Mouse (Mus musculus) adrenal gland (tissue): ENCODE measurements around the gene Adad1.

Experiments used
- intact Hi-C: fragments of 180-260 bp; cut with DNase I; formaldehyde crosslinking; loops from one replicate; pipeline ENCODE4 v1.15.1; 2025
- long read RNA-seq, 2 experiments: library from polyadenylated mRNA; unstranded; transcript quantifications; one replicate each; pipeline ENCODE4 v2.0.0; 2020; ENCODE audit warnings: borderline replicate concordance in 1 of 2; ENCODE audit not compliant: insufficient replicate concordance in 1 of 2

Gene Adad1
- long read RNA-seq, experiment 1 = 0 reads
- long read RNA-seq, experiment 2 = 0 reads

GRCm38 (mm10) chr3:37063406-37063805 lies at the start of gene Adad1:
TSS of gene Adad1 (plus strand) at chr3:37063527.
- intact Hi-C loops = no loop called here

- intact Hi-C loops = loop anchor here (5.0 kb wide), 1 partner anchor 111 kb away; no protein-coding TSS in a partner anchor
Measured at GRCm38 (mm10) chr3:37037979-37038378, 25.3 kb upstream of the Adad1 start.

DNA sequence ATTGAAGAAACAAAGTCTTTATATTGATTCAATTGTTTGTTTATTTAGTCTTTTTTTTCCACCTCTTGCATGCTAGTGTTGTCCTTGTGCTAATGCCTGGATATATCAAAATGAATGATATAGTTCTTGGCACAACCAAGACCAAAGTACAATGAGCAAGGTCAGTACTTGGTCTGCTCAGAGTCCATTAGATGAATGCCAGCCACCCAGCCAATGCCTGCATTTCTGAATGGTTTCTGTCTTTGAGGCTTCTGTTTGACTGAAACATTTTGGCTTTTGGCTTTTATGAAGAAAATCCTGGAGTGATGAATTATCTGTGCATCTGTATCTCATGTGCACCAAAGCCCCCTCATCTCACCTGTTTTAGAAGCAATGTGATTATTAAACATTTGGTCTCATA lies 23.5 kb upstream of the Adad1 start:
- intact Hi-C loops = loop anchor here (5.0 kb wide), 1 partner anchor 113 kb away; no protein-coding TSS in a partner anchor

GRCm38 (mm10) chr3:37051491-37051890 lies 11.8 kb upstream of the Adad1 start:
- intact Hi-C loops = no loop called here

- intact Hi-C loops = loop anchor here (2.0 kb wide), 1 partner anchor 132 kb away; no protein-coding TSS in a partner anchor
Measured at GRCm38 (mm10) chr3:37073211-37073610, 9.9 kb downstream of the Adad1 start.

DNA sequence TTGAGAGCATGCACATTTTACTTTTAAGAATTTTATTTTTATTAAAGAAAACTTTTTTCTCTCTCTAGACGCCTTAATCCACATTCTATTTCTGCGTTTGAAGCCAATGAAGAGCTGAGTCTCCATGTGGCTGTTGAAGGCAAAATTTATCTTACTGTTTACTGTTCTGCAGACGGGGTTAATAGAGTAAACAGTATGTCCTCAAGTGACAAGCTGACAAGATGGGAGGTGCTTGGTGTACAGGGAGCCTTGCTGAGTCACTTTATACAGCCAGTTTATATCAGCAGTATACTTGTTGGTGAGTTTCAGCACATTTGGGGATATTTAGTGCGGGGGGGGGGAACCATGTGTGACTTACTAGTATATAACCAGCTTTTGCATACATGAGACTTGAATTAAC lies 21.5 kb downstream of the Adad1 start:
- intact Hi-C loops = no loop called here

- intact Hi-C loops = no loop called here
Measured at GRCm38 (mm10) chr3:37090721-37091120, 27.4 kb downstream of the Adad1 start.

GRCm38 (mm10) chr3:37125655-37126054 lies 62.3 kb downstream of the Adad1 start, which contains the start of gene Il2:
TSS of gene Il2 (minus strand) at chr3:37125959.
- intact Hi-C loops = no loop called here

GRCm38 (mm10) chr3:37126162-37126561 lies 62.8 kb downstream of the Adad1 start:
- intact Hi-C loops = no loop called here

- intact Hi-C loops = no loop called here
Measured at GRCm38 (mm10) chr3:37128269-37128668, 64.9 kb downstream of the Adad1 start.

DNA sequence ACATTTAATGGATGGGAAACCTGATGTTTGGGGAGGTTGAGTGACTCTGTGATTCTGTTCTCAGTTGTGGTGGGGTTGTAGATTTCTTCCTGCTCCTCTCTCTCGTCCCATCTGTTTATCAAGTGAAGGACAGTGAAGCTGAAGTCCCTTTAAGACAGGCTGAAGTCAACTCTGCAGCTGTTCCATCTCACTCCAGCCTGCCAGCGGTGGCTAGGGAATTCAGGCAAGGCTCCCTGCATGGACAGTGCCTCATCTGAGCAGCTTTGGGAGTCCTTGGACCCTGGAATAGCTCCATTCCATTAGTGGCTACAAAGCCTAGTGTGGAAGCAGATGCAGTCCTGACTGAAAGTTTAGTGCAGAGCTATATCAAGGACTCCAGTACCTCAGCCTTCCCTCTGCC lies 65.7 kb downstream of the Adad1 start:
- intact Hi-C loops = no loop called here

DNA sequence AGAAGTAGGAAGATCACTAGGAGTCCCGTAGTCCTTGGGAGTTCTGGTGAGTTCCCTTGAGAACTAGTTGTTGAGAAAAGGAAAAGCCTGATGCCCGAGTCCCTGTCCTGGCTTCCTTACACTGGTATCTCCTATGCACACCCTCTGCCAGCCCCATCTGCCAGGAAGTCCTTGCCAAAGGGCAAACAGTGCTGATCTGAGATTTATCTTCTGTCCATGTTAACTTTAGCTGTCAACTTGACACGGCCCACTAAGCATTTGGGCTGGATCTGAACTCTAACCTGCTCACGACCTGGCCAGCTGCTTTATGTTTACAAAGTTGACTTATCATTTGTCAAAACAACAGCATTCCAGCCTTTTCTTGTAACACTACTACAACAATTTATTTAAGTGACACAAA lies 73.9 kb downstream of the Adad1 start:
- intact Hi-C loops = no loop called here

- intact Hi-C loops = no loop called here
Measured at GRCm38 (mm10) chr3:37139192-37139591, 75.9 kb downstream of the Adad1 start.

DNA sequence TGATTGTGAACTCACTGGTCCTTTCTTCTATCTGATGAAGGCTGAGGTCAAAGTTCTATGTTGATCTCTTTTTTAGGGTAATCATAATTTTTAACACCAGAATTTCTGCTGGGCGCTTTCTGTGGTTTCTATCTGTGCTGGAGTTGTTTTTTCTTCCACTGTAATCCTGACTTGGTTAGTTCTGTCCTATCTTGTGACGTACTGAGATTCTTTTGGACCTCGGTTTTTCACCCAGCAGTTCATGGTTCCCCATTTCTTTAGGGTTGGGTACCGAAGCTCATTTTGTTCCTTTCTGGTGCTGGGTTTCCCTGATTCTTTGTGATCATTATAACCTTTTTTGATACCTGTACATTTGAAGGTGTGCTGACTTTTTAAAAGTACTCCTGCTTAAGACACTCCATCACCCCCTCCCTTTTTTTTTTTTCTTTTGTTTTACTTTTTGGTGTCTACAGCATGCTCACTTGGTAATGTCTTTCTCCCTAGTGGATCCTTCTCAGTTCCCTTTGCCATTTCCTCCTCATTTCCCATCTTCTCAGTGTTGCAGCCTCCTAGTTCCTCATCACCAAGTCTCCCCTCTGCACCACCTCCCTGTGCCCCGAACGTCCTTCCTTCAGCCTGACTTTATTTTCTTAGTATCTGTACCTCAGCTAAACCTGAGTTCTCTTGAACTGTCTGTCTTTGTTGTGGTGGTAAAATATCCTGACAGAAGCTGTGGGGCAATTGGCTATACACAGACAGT lies 77.0 kb downstream of the Adad1 start:
- intact Hi-C loops = no loop called here

GRCm38 (mm10) chr3:37141827-37142226 lies 78.5 kb downstream of the Adad1 start:
- intact Hi-C loops = no loop called here

- intact Hi-C loops = no loop called here
Measured at GRCm38 (mm10) chr3:37144979-37145378, 81.7 kb downstream of the Adad1 start.

DNA sequence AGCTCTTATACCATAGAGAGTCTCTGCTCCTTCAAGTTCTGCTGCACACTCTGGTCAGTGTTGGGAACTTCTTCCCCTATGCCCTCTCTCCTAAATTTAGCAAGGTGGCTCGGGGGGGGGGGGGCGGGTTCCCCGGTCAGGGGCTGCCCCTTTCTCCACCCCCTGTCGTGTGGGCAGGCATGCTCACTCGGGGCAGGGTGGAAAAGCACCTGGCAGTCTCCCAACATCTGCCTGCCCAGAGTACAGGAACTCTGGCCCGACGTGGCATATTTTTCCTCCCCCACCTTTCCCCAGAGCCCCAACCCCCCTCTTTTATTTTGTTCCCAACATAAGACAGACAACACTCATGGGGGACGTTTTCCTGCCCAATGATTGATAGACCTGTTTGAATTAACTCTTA lies 83.1 kb downstream of the Adad1 start:
- intact Hi-C loops = no loop called here

GRCm38 (mm10) chr3:37146810-37147209 lies 83.5 kb downstream of the Adad1 start:
- intact Hi-C loops = no loop called here

DNA sequence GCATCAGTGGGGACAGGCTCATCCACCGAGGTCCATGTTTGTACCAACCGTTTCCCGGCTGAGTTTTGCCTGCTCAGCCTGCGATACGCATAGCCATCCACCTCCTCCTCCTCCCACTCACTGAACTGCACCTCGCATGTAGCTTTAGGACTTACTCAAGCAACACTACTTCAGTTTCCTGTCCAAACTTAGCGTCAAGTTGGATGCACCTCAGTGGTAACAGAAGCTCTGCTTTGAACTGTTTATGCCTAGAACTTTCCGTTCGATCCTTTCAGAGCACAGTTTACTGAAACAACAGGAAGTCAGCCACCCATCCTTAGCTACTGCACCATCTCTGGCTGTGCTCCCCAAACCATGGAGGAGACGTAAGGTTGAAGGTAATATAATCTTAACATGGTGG lies 88.9 kb downstream of the Adad1 start:
- intact Hi-C loops = no loop called here

- intact Hi-C loops = no loop called here
Measured at GRCm38 (mm10) chr3:37153004-37153403, 89.7 kb downstream of the Adad1 start.

- intact Hi-C loops = no loop called here
Measured at GRCm38 (mm10) chr3:37154396-37154795, 91.1 kb downstream of the Adad1 start.

- intact Hi-C loops = no loop called here
Measured at GRCm38 (mm10) chr3:37157082-37157481, 93.8 kb downstream of the Adad1 start.

- intact Hi-C loops = no loop called here
Measured at GRCm38 (mm10) chr3:37158246-37158645, 94.9 kb downstream of the Adad1 start.
